Mouse (Mus musculus): ENCODE measurements around the gene D6Ertd527e.

D6Ertd527e gene

DNA sequence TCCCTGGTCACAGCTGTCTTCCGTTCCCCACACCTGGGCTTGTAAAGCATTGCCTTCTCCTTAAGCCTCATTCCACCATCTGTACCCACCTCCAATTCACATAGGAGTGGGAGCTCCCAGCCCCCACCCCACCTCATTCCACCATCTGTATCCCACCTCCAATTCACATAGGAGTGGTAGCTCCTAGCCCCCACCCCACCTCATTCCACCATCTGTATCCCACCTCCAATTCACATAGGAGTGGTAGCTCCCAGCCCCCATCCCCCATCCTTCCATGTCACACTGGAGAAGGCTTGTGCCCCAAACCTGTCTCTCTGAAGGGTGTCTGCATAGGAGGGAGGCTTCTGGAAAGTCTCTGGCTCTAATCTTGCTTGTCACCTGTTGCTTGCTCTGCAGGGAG lies 1.2 kb upstream of the D6Ertd527e start:
- in situ Hi-C loops (cut with MboI): loop anchor here (10.0 kb wide), 1 partner anchor 221 kb away; no protein-coding TSS in a partner anchor

DNA sequence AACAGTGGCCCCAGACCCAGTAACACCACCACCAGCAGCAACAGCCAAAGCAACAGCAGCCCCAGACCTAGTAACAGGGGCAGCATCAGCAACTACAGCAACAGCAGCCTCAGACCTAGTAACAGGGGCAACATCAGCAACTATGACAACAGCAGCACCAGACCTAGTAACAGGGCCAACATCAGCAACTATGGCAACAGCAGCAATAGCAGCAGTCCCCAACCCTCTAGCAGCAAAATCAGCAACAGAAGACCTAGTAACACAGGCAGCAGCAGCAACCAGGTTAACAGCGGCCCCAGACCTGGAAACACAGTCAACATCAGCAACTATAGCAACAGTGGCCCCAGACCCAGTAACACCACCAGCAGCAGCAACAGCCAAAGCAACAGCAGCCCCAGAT lies 6.9 kb downstream of the D6Ertd527e start:
- in situ Hi-C loops (cut with MboI): no loop called here

DNA sequence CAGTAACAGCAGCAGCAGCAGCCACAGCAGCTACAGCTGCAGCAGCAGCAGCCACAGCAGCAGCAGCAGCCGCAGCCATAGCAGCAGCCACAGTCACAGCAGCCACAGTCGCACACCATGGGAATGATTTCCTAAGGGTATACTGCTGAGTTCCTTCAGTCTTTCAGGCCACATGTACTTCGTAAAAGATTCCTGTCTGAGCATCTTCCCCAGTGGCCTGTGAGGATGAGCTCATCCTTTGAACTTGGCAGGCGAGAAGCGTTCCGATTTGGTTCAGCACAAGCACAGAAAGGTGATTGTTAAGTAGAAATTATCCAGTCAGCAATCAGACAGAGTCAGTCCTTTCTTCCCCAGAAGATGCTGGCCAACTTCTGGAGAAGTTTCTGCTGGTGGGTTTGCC lies 7.6 kb downstream of the D6Ertd527e start:
- in situ Hi-C loops (cut with MboI): no loop called here

DNA sequence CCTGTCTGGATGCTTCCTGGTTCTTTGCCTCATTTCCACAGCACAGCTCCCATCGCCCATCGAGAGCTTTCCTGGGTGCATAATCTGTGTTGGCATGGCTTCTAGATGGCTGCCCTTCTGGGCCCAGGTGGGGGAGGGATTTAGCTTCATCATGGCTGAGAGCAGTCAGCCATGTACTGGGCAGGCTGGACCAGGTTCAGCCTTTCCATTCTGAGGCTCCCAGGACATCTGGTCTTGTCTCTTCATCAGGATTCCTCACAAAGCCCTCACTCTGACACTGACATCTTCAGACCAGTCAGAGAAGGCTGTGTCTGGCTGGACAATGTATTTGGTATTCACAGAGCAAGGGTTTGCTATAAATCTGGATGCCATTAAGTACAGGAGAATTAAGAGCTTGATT lies 11.4 kb downstream of the D6Ertd527e start:
- in situ Hi-C loops (cut with MboI): no loop called here

- in situ Hi-C loops (cut with MboI): no loop called here
Measured at GRCm38 (mm10) chr6:87116596-87116995, 12.1 kb downstream of the D6Ertd527e start.

GRCm38 (mm10) chr6:87119066-87119837 lies 14.7 kb downstream of the D6Ertd527e start:
- in situ Hi-C loops (cut with MboI): no loop called here

DNA sequence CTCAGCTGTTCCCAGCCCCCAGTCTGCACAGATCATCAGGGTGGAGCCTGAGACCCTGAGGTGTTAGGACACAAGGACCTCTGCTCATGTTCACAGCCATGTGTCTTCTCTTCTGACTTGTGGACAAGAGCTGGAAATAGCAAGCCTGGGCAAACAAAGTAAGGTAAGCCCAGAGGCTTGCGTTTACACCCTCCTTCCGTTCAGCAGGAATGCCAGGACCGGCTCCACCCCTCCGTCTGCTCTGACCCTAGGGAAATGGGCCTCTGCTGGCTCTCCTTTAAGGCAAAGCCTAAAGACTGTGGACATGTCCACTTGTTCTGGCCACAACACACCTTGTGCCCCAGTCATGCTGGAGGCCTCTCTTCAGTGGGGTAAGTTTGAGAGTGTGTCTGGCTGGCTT lies 15.4 kb downstream of the D6Ertd527e start:
- in situ Hi-C loops (cut with MboI): no loop called here

GRCm38 (mm10) chr6:87120661-87121060 lies 16.1 kb downstream of the D6Ertd527e start:
- in situ Hi-C loops (cut with MboI): no loop called here

- in situ Hi-C loops (cut with MboI): no loop called here
Measured at GRCm38 (mm10) chr6:87121961-87122360, 17.4 kb downstream of the D6Ertd527e start.

- in situ Hi-C loops (cut with MboI): no loop called here
Measured at GRCm38 (mm10) chr6:87123406-87123805, 18.9 kb downstream of the D6Ertd527e start.

- in situ Hi-C loops (cut with MboI): no loop called here
Measured at GRCm38 (mm10) chr6:87123973-87124372, 19.4 kb downstream of the D6Ertd527e start.

DNA sequence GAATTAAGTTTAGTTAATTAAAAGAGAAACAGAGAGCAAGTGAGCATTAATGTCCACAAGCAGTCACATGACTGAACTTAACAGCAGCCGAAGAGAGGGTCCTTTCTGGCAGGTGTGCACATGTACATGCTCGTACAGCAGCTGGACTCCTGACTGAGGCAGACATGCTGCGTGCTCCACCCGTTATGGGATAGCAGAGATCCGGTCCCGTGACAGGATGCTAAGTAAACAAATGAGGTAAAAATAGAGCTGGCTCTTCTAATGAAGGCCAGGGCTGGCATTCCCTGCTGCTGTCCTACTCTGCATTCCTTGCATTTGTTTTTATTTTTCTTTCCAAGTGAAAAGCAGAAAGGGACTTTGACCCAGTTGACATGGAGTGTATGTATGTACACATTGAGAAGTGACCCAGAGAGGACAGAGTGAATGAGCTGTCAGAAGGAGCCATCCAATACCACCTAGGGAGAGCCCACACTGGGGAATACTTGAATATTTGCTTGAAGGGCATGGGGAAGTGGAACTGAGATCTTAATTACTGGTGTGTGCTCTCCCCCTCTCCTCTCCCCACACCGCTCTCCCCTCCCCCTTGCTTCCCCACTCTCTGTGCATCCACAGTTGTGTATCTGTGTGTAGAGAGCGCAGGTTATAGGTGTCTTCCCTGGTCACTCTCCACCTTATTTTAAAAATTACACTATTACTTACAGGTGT lies 22.7 kb downstream of the D6Ertd527e start:
- in situ Hi-C loops (cut with MboI): no loop called here

DNA sequence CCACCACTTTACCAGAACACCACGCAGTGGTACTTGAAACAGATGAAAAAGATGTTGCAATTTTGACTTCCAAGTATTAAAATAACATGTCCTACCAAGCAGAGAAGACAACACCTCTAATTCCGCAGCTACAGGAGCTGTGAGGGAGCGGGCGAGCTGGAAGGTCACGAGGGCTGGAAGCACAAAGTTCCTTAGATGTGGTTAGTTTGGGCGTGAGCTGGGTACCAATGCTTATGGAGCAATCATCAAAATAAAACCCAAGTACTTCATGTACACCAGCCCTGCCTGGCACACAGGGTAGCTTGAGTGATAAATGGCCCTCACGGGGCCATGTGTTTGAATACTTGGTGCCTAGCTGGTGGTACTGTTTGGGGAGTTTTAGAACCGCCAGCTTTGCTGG lies 25.3 kb downstream of the D6Ertd527e start:
- in situ Hi-C loops (cut with MboI): no loop called here

GRCm38 (mm10) chr6:87130628-87131027 lies 26.1 kb downstream of the D6Ertd527e start:
- in situ Hi-C loops (cut with MboI): no loop called here

DNA sequence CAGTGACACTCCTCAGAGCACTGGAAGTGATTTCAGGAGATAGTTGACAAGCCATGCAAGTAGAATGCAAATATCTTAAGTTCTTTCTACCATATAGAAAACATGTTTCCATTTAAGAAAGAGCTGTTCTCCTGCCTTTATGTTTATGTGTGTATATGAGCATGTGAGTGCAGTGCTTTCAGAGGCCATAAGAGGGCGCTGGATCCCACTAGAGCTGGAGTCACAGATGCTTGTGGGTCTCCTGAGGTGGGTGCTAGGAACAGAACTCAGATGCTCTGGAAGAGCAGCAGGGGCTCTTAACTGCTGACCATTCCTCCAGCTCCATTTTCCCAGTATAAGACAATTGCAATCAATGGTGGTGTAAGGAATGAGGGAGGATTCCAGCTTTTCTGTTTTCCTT lies 26.5 kb downstream of the D6Ertd527e start:
- in situ Hi-C loops (cut with MboI): no loop called here

DNA sequence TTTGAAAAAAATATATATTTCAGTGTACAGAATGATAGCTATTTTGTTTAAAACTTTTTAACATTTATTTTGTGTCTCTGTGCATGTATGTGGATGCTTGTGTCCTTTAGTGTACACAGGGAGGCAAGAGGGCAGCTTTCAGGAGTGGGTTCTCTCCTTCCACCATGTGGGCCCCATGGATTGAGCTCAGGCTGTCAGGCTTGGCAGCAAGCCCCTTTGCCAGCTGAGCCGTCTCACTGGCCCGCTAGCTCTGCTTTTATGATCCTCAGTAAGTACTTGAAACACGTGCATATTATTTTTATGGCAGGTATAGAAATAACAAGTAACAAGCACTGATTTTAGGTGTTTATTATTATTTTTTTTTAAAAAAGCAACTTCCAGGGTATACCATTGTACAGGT lies 29.0 kb downstream of the D6Ertd527e start:
- in situ Hi-C loops (cut with MboI): no loop called here

DNA sequence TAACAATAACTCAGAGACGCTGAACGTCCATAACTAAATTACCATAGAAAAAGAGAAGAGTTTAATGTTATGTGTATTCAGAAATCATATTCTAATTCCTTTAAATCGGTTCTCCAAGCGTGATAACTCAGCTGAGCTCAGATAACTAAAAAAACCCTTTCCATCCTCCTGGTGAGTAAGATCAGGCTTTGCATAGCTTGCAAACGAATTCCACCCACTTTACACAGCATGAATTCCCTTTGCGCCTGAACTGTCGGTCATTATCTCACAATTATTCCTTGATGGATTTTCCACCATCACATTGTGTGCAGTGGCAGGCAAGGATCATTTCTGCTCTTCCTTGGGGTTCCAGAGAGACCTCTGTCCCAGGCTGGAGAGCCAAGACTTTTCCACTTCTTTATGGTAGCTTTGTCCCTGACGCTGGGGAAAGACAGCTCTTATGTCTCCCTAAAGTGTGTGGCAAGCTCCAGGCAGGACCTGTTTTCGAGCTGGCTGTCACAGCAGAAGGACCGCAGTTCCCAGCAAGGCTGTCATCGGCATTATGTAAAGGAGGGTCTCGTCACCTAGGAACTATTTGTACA lies 29.5 kb downstream of the D6Ertd527e start:
- in situ Hi-C loops (cut with MboI): no loop called here

GRCm38 (mm10) chr6:87138479-87138878 lies 33.9 kb downstream of the D6Ertd527e start:
- in situ Hi-C loops (cut with MboI): no loop called here

GRCm38 (mm10) chr6:87139796-87140553 lies 35.4 kb downstream of the D6Ertd527e start:
- in situ Hi-C loops (cut with MboI): no loop called here

GRCm38 (mm10) chr6:87142239-87142638 lies 37.7 kb downstream of the D6Ertd527e start:
- in situ Hi-C loops (cut with MboI): no loop called here

DNA sequence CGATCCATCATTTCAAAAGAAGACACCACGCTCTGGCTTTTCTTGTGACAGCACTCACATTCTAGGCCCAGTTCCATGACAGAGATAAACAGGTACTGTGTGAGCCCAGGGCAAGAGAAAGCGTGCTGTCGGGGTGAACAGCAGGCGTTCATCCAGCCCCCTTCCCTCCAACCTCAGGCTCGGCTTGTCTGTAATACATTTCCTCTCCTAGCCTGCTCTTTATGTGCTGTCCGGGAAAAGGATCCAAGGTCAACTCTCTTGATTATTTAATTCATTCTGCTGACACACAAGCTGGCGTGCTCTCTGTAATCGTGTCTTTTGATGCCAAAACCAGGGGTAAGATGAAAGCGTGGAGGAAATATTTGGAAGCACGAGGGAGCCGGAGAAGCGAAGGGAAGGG lies 39.0 kb downstream of the D6Ertd527e start:
- in situ Hi-C loops (cut with MboI): no loop called here

DNA sequence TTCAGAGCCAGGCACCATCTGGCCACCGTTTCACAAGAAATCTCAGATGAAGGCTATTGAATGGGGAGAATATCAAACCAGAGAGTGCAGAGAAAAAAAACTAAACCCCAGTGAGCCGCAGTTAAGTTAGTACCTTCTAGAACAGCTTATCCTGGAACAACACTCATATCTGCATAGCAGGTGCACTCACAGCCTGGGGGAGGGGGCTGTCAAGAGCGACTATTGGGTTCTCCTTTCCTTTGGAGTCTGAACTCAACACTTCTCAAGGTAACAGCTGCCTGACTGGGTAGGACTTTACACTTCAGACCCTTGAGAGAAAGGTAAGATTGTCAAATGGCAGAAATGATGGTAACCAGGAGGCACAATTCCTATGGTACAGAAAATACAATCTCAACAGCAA lies 43.4 kb downstream of the D6Ertd527e start:
- in situ Hi-C loops (cut with MboI): no loop called here
